Mouse (Mus musculus) cerebellum, adult (tissue): ENCODE measurements at regions not wholly inside any gene's neighbourhood (a gene's known extent, or its start where the extent isn't known, plus 50 kb on each side); places are given as distances from the start of the nearest gene placed in this dataset.
A peak's percentile ranks its signal among the peaks of the same experiment; 100 is the strongest.
"Not testable (repeated sequence)": the region's sequence is repeated elsewhere in the genome, so short reads cannot be mapped to it uniquely, and the experiment has no call there.

Experiments
- ATAC-seq: cut with Nextera tagmentation; 2 replicates; pipeline ENCODE4 v1.9.2; 2017; ENCODE audit warnings: mild to moderate bottlenecking, moderate library complexity, mixed read lengths; ENCODE audit not compliant: insufficient number of reproducible peaks, low FRiP score, low TSS enrichment

GRCm38 (mm10) chr10:85242701-85243100 lies 57.8 kb upstream of the Cry1 start:
- ATAC-seq, result peak; percentile 95

GRCm38 (mm10) chr10:85243556-85243955 lies 58.7 kb upstream of the Cry1 start:
- ATAC-seq, result no peak

GRCm38 (mm10) chr10:85265746-85266145 lies 80.9 kb upstream of the Cry1 start:
- ATAC-seq, result no peak

GRCm38 (mm10) chr10:85266148-85266547 lies 81.3 kb upstream of the Cry1 start:
- ATAC-seq, result no peak

GRCm38 (mm10) chr10:85266796-85267195 lies 81.9 kb upstream of the Cry1 start:
- ATAC-seq, result no peak

- peak; percentile 82 for ATAC-seq
Measured at GRCm38 (mm10) chr10:85270209-85270608, 85.3 kb upstream of the Cry1 start.

GRCm38 (mm10) chr10:85276793-85277192 lies 91.9 kb upstream of the Cry1 start:
- 0 out of 2 replicates have a peak, but pooled peaks have one; percentile 34 for ATAC-seq

GRCm38 (mm10) chr10:85291733-85292476 lies 94.7 kb upstream of the Btbd11 start:
- ATAC-seq, result no peak

GRCm38 (mm10) chr10:85292477-85292855 lies 94.1 kb upstream of the Btbd11 start:
- no peak for ATAC-seq

GRCm38 (mm10) chr10:85293071-85293783 lies 93.4 kb upstream of the Btbd11 start:
- ATAC-seq, result no peak

GRCm38 (mm10) chr10:85295133-85295887 lies 91.3 kb upstream of the Btbd11 start:
- no peak for ATAC-seq

- no peak for ATAC-seq
Measured at GRCm38 (mm10) chr10:85311781-85312180, 74.8 kb upstream of the Btbd11 start.

- ATAC-seq, result not testable (repeated sequence)
Measured at GRCm38 (mm10) chr10:85313331-85313730, 73.3 kb upstream of the Btbd11 start.

- ATAC-seq, result no peak
Measured at GRCm38 (mm10) chr10:85320971-85321370, 65.6 kb upstream of the Btbd11 start.

- ATAC-seq, result no peak
Measured at GRCm38 (mm10) chr10:85322280-85322679, 64.3 kb upstream of the Btbd11 start.

- ATAC-seq, result no peak
Measured at GRCm38 (mm10) chr10:85329382-85329781, 57.2 kb upstream of the Btbd11 start.

GRCm38 (mm10) chr10:85330938-85331691 lies 55.5 kb upstream of the Btbd11 start:
- ATAC-seq, result no peak
